Mouse (Mus musculus) embryonic facial prominence, embryonic 15.5 days (tissue): ENCODE results near the gene Gm17660. TPM values are rescaled to one million over a fixed set of nuclear protein-coding genes. Genes with fewer than 3 reads are reported as not detected.
A peak's percentile ranks its signal among the peaks of the same experiment; 100 is the strongest.

Experiments used
- ATAC-seq: fragments of 200-750 bp; cut with Nextera tagmentation; 2 replicates; pipeline ENCODE4 v1.8.0; 2017; ENCODE audit warnings: low read depth, moderate TSS enrichment; ENCODE audit not compliant: insufficient number of reproducible peaks, low FRiP score, low TSS enrichment
- H3K27ac ChIP-seq: fragments of 300-500 bp; sonication (generic); replicated peaks from 2 replicates; pipeline ENCODE4 v1.5.1; 2015; ENCODE audit warnings: mild to moderate bottlenecking, inconsistent platforms
- H3K27me3 ChIP-seq: fragments of 300-500 bp; sonication (generic); 2 replicates; pipeline ENCODE4 v1.6.1; 2015; ENCODE audit warnings: inconsistent platforms
- H3K36me3 ChIP-seq: fragments of 300-500 bp; sonication (generic); 2 replicates; pipeline ENCODE4 v1.6.1; 2015; ENCODE audit warnings: mild to moderate bottlenecking, inconsistent platforms
- H3K4me1 ChIP-seq: fragments of 300-500 bp; sonication (generic); 2 replicates; pipeline ENCODE4 v1.6.1; 2015; ENCODE audit warnings: inconsistent platforms
- H3K4me2 ChIP-seq: fragments of 300-500 bp; sonication (generic); replicated peaks from 2 replicates; pipeline ENCODE4 v1.6.1; 2015; ENCODE audit warnings: mild to moderate bottlenecking, inconsistent platforms
- H3K4me3 ChIP-seq: fragments of 300-500 bp; sonication (generic); replicated peaks from 2 replicates; pipeline ENCODE4 v1.5.1; 2015; ENCODE audit warnings: mild to moderate bottlenecking, inconsistent platforms
- H3K9ac ChIP-seq: fragments of 300-500 bp; sonication (generic); 2 replicates; pipeline ENCODE4 v1.6.1; 2015; ENCODE audit warnings: inconsistent platforms
- H3K9me3 ChIP-seq: fragments of 300-500 bp; sonication (generic); replicated peaks from 2 replicates; pipeline ENCODE4 v1.6.1; 2016; ENCODE audit warnings: inconsistent platforms
- WGBS: fragments of 180-500 bp; shearing (Covaris S2); methylation state at CpG from one replicate; pipeline ENCODE4 v1.1.7; 2015; 5-methylcytosine and 5-hydroxymethylcytosine counted together
- polyA plus RNA-seq: library from polyadenylated mRNA; unstranded; fragments of >200 nt; fragmentation: Nextera tagmentation; extraction: Ambion mirVana; gene quantifications from 2 replicates; pipeline ENCODE4 v1.2.1, GENCODE M21; 2015

Gm17660 gene
- polyA plus RNA-seq, 1 experiment from 2014 or later, result 0.35 TPM

GRCm38 (mm10) chr5:104108879-104109369, 31.5 kb upstream of the Gm17660 start:
- peak overlapping the region; percentile 44; the same call in 1 of the 2 replicates for H3K27ac ChIP-seq
- peaks cover 43% of the 10 kb centered on the region for H3K4me1 ChIP-seq
- peak; percentile 22; the same call in 1 of the 2 replicates for ATAC-seq
- no peaks in the 10 kb centered on the region for H3K9me3 ChIP-seq
- H3K4me3 ChIP-seq, result peak overlapping the region; percentile 28
- H3K9ac ChIP-seq, result no peak overlapping the region
- H3K4me2 ChIP-seq, result peak overlapping the region; percentile 50
- H3K36me3 ChIP-seq, result no peaks in the 10 kb centered on the region
- 7% methylated on average over 18 of the region's 18 CpGs for WGBS
- H3K27me3 ChIP-seq, result no peaks in the 10 kb centered on the region

GRCm38 (mm10) chr5:104108127-104108875, 30.9 kb upstream of the Gm17660 start:
- no peaks in the 10 kb centered on the region for H3K36me3 ChIP-seq
- no peaks in the 10 kb centered on the region for H3K9me3 ChIP-seq
- no peaks in the 10 kb centered on the region for H3K27me3 ChIP-seq
- H3K4me3 ChIP-seq, result peak overlapping the region; percentile 28; the same call in 1 of the 2 replicates
- WGBS, result 41% methylated on average over 11 of the region's 11 CpGs
- peak overlapping the region; percentile 44 for H3K27ac ChIP-seq
- ATAC-seq, result peak; percentile 31; the same call in 1 of the 2 replicates
- H3K4me1 ChIP-seq, result peaks cover 37% of the 10 kb centered on the region
- H3K9ac ChIP-seq, result no peak overlapping the region
- peak overlapping the region; percentile 50 for H3K4me2 ChIP-seq

- Histone ChIP-seq H3K9me3 (no peaks in the 10 kb centered on the region), H3K4me2 (no peak overlapping the region), H3K9ac (no peak overlapping the region), H3K27ac (no peak overlapping the region), H3K27me3 (no peaks in the 10 kb centered on the region), H3K36me3 (no peaks in the 10 kb centered on the region), H3K4me1 (peaks cover 18% of the 10 kb centered on the region), H3K4me3 (no peak overlapping the region)
- 64% methylated on average over 2 of the region's 2 CpGs for WGBS
- no peak for ATAC-seq
Observed at GRCm38 (mm10) chr5:104104111-104104510, 26.7 kb upstream of the Gm17660 start.

- ATAC-seq, result no peak
- Histone ChIP-seq H3K9me3 (no peaks in the 10 kb centered on the region), H3K27ac (no peak overlapping the region), H3K9ac (no peak overlapping the region), H3K4me2 (no peak overlapping the region), H3K4me1 (peaks cover 9% of the 10 kb centered on the region), H3K4me3 (no peak overlapping the region), H3K36me3 (no peaks in the 10 kb centered on the region), H3K27me3 (no peaks in the 10 kb centered on the region)
- 73% methylated on average over 4 of the region's 4 CpGs for WGBS
Observed at GRCm38 (mm10) chr5:104103171-104103570, 25.8 kb upstream of the Gm17660 start.

GRCm38 (mm10) chr5:104101678-104102531, 24.5 kb upstream of the Gm17660 start:
- Histone ChIP-seq H3K9me3 (no peaks in the 10 kb centered on the region), H3K4me1 (peaks cover 7% of the 10 kb centered on the region; the same call in 1 of the 2 replicates), H3K36me3 (no peaks in the 10 kb centered on the region), H3K9ac (no peak overlapping the region), H3K4me2 (no peak overlapping the region), H3K27me3 (no peaks in the 10 kb centered on the region), H3K4me3 (no peak overlapping the region), H3K27ac (no peak overlapping the region)
- WGBS, result 28% methylated on average over 10 of the region's 10 CpGs
- no peak for ATAC-seq

DNA sequence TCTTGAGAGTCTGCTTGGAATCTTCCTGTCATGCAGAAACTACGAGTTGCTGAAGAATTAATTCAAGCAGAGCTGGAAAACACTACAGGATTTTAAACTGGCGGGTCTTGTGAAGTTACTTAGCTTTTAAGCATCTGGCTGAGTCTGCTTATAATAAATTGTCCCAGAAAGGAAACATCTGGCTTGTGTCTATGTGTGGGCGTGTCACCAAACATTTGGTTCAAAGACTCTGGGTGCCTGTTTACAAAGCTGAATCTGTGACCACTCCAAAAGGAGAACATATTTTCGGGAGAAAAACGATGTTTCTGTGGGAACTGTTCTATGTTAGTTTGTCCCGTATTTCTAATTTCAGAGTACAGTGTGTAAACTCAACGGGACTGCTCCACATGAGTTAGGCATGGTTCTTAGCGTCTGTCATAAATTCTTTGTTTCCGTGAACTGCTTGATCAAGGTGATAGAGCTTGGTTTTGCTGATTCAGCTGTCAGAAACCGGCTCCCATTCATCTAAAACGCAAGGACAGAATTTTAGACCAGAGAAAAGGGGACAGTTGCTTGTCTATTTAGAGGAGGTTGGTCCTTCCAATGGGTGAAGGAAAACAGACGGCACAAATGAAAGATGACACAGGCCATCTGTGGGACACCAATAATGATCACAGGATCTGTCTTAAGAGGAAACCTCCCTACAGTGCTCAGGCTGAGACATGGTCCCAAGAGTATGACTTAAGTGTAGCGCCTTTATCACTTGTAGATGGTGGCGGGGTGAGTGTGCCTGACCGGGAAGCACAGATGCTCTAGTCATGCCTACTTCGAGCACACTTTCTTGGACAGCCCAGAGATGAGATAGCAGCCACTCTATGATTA, 18.9 kb upstream of the Gm17660 start:
- Histone ChIP-seq H3K4me1 (peaks cover 14% of the 10 kb centered on the region), H3K9ac (no peak overlapping the region), H3K9me3 (no peaks in the 10 kb centered on the region), H3K27ac (peak overlapping the region; percentile 88), H3K4me3 (no peak overlapping the region), H3K27me3 (no peaks in the 10 kb centered on the region), H3K36me3 (no peaks in the 10 kb centered on the region), H3K4me2 (peak overlapping the region; percentile 15; the same call in 1 of the 2 replicates)
- 37% methylated on average over 16 of the region's 16 CpGs for whole genome bisulfite sequencing
- ATAC-seq, result peak; percentile 82

DNA sequence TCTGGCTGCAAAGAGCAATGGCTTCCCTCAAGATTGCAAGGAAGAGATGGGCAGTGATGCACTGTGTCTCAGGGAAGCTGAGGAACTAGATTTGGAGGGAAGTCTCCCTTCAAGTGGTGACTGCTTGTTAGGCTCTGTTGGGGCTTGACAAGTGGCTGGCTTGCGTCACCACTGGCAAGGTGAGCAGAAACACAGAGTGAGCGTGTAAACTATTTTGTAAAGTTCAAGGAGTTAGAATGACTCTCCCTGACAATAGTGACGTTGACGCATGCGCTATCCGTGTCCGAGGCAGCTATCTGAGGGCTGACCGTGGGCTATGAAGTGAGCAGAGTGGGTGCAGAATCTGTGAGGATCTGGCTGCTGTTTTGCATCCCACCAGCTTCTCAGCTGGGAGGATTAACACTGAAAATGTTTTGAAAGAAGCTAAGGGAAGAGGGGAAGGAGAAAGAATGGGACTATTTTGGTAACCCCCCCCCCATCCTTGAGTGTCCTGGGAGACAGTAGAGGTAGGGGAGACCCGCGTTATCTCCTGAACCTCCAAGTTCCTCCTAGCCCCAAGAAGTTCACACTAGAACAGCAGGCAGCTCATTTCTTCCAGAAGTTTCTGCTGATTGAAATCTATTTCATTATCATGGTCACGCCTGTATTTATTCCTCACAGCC, 18.1 kb upstream of the Gm17660 start:
- no peak overlapping the region for H3K4me3 ChIP-seq
- ATAC-seq, result no peak
- 62% methylated on average over 11 of the region's 11 CpGs for WGBS
- H3K4me1 ChIP-seq, result peaks cover 14% of the 10 kb centered on the region
- no peaks in the 10 kb centered on the region for H3K27me3 ChIP-seq
- no peaks in the 10 kb centered on the region for H3K9me3 ChIP-seq
- H3K9ac ChIP-seq, result no peak overlapping the region
- H3K4me2 ChIP-seq, result peak overlapping the region; percentile 3; the same call in 1 of the 2 replicates
- no peaks in the 10 kb centered on the region for H3K36me3 ChIP-seq
- peak overlapping the region; percentile 88 for H3K27ac ChIP-seq

- no peak overlapping the region for H3K4me3 ChIP-seq
- no peak overlapping the region for H3K4me2 ChIP-seq
- H3K27me3 ChIP-seq, result no peaks in the 10 kb centered on the region
- no peaks in the 10 kb centered on the region for H3K4me1 ChIP-seq
- no peak overlapping the region for H3K9ac ChIP-seq
- H3K27ac ChIP-seq, result no peak overlapping the region
- no peaks in the 10 kb centered on the region for H3K9me3 ChIP-seq
- WGBS, result 69% methylated on average over 2 of the region's 2 CpGs
- ATAC-seq, result no peak
- peaks cover 4% of the 10 kb centered on the region; the same call in 1 of the 2 replicates for H3K36me3 ChIP-seq
Observed at GRCm38 (mm10) chr5:104089751-104090150, 12.3 kb upstream of the Gm17660 start.

GRCm38 (mm10) chr5:104085366-104085765, 8.0 kb upstream of the Gm17660 start:
- 83% methylated on average over 9 of the region's 9 CpGs for WGBS

GRCm38 (mm10) chr5:104080736-104081135, 3.3 kb upstream of the Gm17660 start:
- no peak overlapping the region for H3K9ac ChIP-seq
- no peak for ATAC-seq
- H3K27me3 ChIP-seq, result no peaks in the 10 kb centered on the region
- H3K4me2 ChIP-seq, result no peak overlapping the region
- 81% methylated on average over 6 of the region's 6 CpGs for WGBS
- H3K27ac ChIP-seq, result no peak overlapping the region
- H3K4me1 ChIP-seq, result no peaks in the 10 kb centered on the region
- H3K9me3 ChIP-seq, result no peaks in the 10 kb centered on the region
- no peaks in the 10 kb centered on the region for H3K36me3 ChIP-seq
- H3K4me3 ChIP-seq, result no peak overlapping the region

More at GRCm38 (mm10) chr5:104085366-104085765, 8.0 kb upstream of the Gm17660 start:
- H3K4me1 ChIP-seq, result no peaks in the 10 kb centered on the region
- no peaks in the 10 kb centered on the region for H3K9me3 ChIP-seq
- no peak overlapping the region for H3K4me2 ChIP-seq
- no peak for ATAC-seq
- H3K4me3 ChIP-seq, result no peak overlapping the region
- no peak overlapping the region for H3K27ac ChIP-seq
- no peaks in the 10 kb centered on the region for H3K27me3 ChIP-seq
- H3K36me3 ChIP-seq, result peaks cover 4% of the 10 kb centered on the region; the same call in 1 of the 2 replicates
- H3K9ac ChIP-seq, result no peak overlapping the region
